Mouse (Mus musculus) lung, postnatal 10 days (tissue): ENCODE data around the gene St7.
"Not testable (repeated sequence)": the region's sequence is repeated elsewhere in the genome, so short reads cannot be mapped to it uniquely, and the experiment has no call there.

ENCODE experiments used
- DNase-seq: peaks from one replicate; pipeline ENCODE4 v3.0.0; 2021

The St7 gene

GRCm38 (mm10) chr6:17692647-17693046, at the start of gene St7:
Gene St7, plus strand, starts transcription at chr6:17692933.
- no peak for DNase-seq

GRCm38 (mm10) chr6:17646107-17646506, 46.6 kb upstream of the St7 start:
- DNase-seq, result no peak

GRCm38 (mm10) chr6:17652132-17652531, 40.6 kb upstream of the St7 start:
- no peak for DNase-seq

GRCm38 (mm10) chr6:17655080-17655479, 37.7 kb upstream of the St7 start:
- DNase-seq, result no peak

GRCm38 (mm10) chr6:17657308-17657707, 35.4 kb upstream of the St7 start:
- DNase-seq, result no peak

- no peak for DNase-seq
These were observed 27.4 kb upstream of the St7 start for GRCm38 (mm10) chr6:17665348-17665747.

- DNase-seq, result no peak
These were observed 26.7 kb upstream of the St7 start for GRCm38 (mm10) chr6:17666024-17666423.

- DNase-seq, result no peak
These were observed 24.9 kb upstream of the St7 start for GRCm38 (mm10) chr6:17667813-17668212.

- DNase-seq, result no peak
These were observed 24.4 kb upstream of the St7 start for GRCm38 (mm10) chr6:17668334-17668733.

GRCm38 (mm10) chr6:17669826-17670225, 22.9 kb upstream of the St7 start:
- DNase-seq, result no peak

GRCm38 (mm10) chr6:17675019-17675756, 17.5 kb upstream of the St7 start:
- DNase-seq, result peak; percentile 69

GRCm38 (mm10) chr6:17677008-17677407, 15.7 kb upstream of the St7 start:
- no peak for DNase-seq

- no peak for DNase-seq
These were observed 12.3 kb upstream of the St7 start for GRCm38 (mm10) chr6:17680266-17680925.

- DNase-seq, result no peak
These were observed 10.9 kb upstream of the St7 start for GRCm38 (mm10) chr6:17681810-17682209.

- DNase-seq, result no peak
These were observed 4.1 kb upstream of the St7 start for GRCm38 (mm10) chr6:17688676-17689075.

- peak; percentile 76 for DNase-seq
These were observed 1.2 kb downstream of the St7 start for GRCm38 (mm10) chr6:17693726-17694549.

- peak; percentile 89 for DNase-seq
These were observed 1.8 kb downstream of the St7 start for GRCm38 (mm10) chr6:17694550-17694951.

GRCm38 (mm10) chr6:17696321-17696734, 3.6 kb downstream of the St7 start:
- peak; percentile 85 for DNase-seq

GRCm38 (mm10) chr6:17700936-17701612, 8.3 kb downstream of the St7 start:
- no peak for DNase-seq

- DNase-seq, result not testable (repeated sequence)
These were observed 11.3 kb downstream of the St7 start for GRCm38 (mm10) chr6:17704038-17704437.

GRCm38 (mm10) chr6:17705973-17706372, 13.2 kb downstream of the St7 start:
- no peak for DNase-seq

GRCm38 (mm10) chr6:17718978-17719377, 26.2 kb downstream of the St7 start:
- DNase-seq, result no peak

- DNase-seq, result no peak
These were observed 26.7 kb downstream of the St7 start for GRCm38 (mm10) chr6:17719423-17719822.
